ENCODE assay signal across 8 mouse cellular contexts in the genomic region with DNA sequence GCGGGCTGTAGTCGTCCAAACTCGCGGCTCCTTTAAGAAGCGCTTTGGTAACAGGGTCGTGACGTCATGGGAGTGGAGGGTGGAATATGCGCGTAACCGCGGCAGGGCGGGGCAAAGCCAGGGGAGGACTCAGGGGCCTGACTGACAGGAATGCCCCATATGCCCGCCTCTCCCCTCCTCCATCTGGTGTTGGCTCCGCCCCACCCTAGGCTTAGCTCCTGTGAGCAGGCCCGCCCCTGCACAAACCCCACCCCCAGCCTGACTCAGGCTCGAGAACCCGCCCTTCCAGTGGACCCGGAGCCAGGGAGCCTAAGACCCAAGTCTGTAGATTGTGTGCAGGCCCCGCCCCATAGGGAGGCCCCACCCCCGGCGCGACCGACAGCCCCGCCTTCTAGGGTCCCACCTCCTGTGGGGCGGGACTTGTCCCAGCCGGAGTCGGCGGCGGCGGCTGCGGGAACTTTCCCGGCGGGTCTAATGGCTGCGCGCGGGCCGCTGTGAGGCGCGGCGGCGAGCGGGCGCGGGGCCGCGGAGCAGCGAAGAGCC. TPM values are rescaled to one million over a fixed set of nuclear protein-coding genes. Genes with fewer than 3 reads are reported as not detected.
DNase-seq lines count a peak whose midpoint lies in the region; ATAC-seq lines count a peak whose summit lies in the region.

A gene (plus strand): TSS at position 440 of the 543 bp plus-strand sequence.

- no peaks in the 10 kb centered on the region for H3K36me3 ChIP-seq in heart, embryonic 13.5 days
- no peaks in the 10 kb centered on the region for H3K36me3 ChIP-seq in liver, embryonic 12.5 days
- H3K36me3 ChIP-seq in stomach, embryonic 15.5 days = no peaks in the 10 kb centered on the region

- WGBS in heart, embryonic 13.5 days = under 1% methylated on average over 21 of the region's 47 CpGs
- WGBS in liver, embryonic 12.5 days (ENCODE audit: insufficient replicate concordance) = under 1% methylated on average over 44 of the region's 47 CpGs
- WGBS in stomach, embryonic 15.5 days = under 1% methylated on average over 46 of the region's 47 CpGs

- peak; percentile 94 for ATAC-seq in heart, embryonic 13.5 days (ENCODE audit: extremely low read depth, insufficient number of reproducible peaks, low FRiP score, low TSS enrichment)
- peak; percentile 96 for ATAC-seq in liver, embryonic 12.5 days
- peak; percentile 97 for ATAC-seq in stomach, embryonic 15.5 days (ENCODE audit: insufficient read depth, low FRiP score, low read depth)

- peak; percentile 100 for DNase-seq in CD4-positive, CD25-positive, alpha-beta regulatory T cell, adult 2 months (ENCODE audit: low read depth, low spot score)
- DNase-seq in fat pad, adult 2 months (ENCODE audit: extremely low read depth, low read depth, low spot score) = peak; percentile 93
- peak; percentile 99 for DNase-seq in kidney, postnatal 10 days
- DNase-seq in natural killer cell, adult 2 months (ENCODE audit: low spot score in 2 of 2) = peak; percentile 98 to 99

- H3K27me3 ChIP-seq in heart, embryonic 13.5 days (replicated peaks) = no peaks in the 10 kb centered on the region
- H3K27me3 ChIP-seq in liver, embryonic 12.5 days (replicated peaks) = no peaks in the 10 kb centered on the region
- H3K27me3 ChIP-seq in stomach, embryonic 15.5 days (replicated peaks) = no peaks in the 10 kb centered on the region

- H3K4me3 ChIP-seq in brown adipose tissue, adult 24 weeks (ENCODE audit: insufficient read depth, low read depth, low read length) = peak within 1 kb of the TSS; percentile 74
- peak within 1 kb of the TSS; percentile 88 for H3K4me3 ChIP-seq in heart, embryonic 13.5 days
- peak within 1 kb of the TSS; percentile 85 for H3K4me3 ChIP-seq in liver, embryonic 12.5 days
- H3K4me3 ChIP-seq in stomach, embryonic 15.5 days (replicated peaks) = peak within 1 kb of the TSS; percentile 91

- H3K4me2 ChIP-seq in heart, embryonic 13.5 days = peak within 1 kb of the TSS; percentile 80
- peak within 1 kb of the TSS; percentile 100 for H3K4me2 ChIP-seq in liver, embryonic 12.5 days
- H3K4me2 ChIP-seq in stomach, embryonic 15.5 days = peak within 1 kb of the TSS; percentile 83

- no peaks in the 10 kb centered on the region for H3K9me3 ChIP-seq in heart, embryonic 13.5 days
- H3K9me3 ChIP-seq in liver, embryonic 12.5 days (replicated peaks) = no peaks in the 10 kb centered on the region
- H3K9me3 ChIP-seq in stomach, embryonic 15.5 days = no peaks in the 10 kb centered on the region

- peak within 1 kb of the TSS; percentile 89 for H3K27ac ChIP-seq in brown adipose tissue, adult 24 weeks (replicated peaks; ENCODE audit: low read depth, low read length)
- peak within 1 kb of the TSS; percentile 90 for H3K27ac ChIP-seq in heart, embryonic 13.5 days (replicated peaks)
- peak within 1 kb of the TSS; percentile 73 for H3K27ac ChIP-seq in liver, embryonic 12.5 days
- H3K27ac ChIP-seq in stomach, embryonic 15.5 days = peak within 1 kb of the TSS; percentile 85

- peaks cover 30% of the 10 kb centered on the region for H3K4me1 ChIP-seq in brown adipose tissue, adult 24 weeks (ENCODE audit: control insufficient read depth, insufficient read depth, insufficient read length, low read length)
- H3K4me1 ChIP-seq in heart, embryonic 13.5 days = peaks cover 72% of the 10 kb centered on the region
- peaks cover 37% of the 10 kb centered on the region for H3K4me1 ChIP-seq in liver, embryonic 12.5 days
- H3K4me1 ChIP-seq in stomach, embryonic 15.5 days = peaks cover 41% of the 10 kb centered on the region

- peak within 1 kb of the TSS; percentile 100 for H3K9ac ChIP-seq in heart, embryonic 13.5 days
- H3K9ac ChIP-seq in liver, embryonic 12.5 days = peak within 1 kb of the TSS; percentile 95
- H3K9ac ChIP-seq in stomach, embryonic 15.5 days = peak within 1 kb of the TSS; percentile 95

RNA-seq across cellular contexts. Expression of the gene that starts here (rescaled TPM):
- 31.6 and 42.3 TPM in 2 replicates for polyA plus RNA-seq in brown adipose tissue, adult 24 weeks (2012; ENCODE audit: insufficient read depth, insufficient read length, missing spikeins)
- polyA plus RNA-seq in heart, embryonic 13.5 days (2015; fragmentation: Nextera tagmentation; extraction: Ambion mirVana) = 58.4 and 58.5 TPM in 2 replicates
- polyA plus RNA-seq in liver, embryonic 12.5 days (2016; fragmentation: Nextera tagmentation; extraction: Ambion mirVana) = 10.1 and 11.0 TPM in 2 replicates
- polyA plus RNA-seq in stomach, embryonic 15.5 days (2015; fragmentation: Nextera tagmentation; extraction: Ambion mirVana) = 35.0 and 35.7 TPM in 2 replicates

Comparison
In these comparisons a context has a peak if more than half of its experiments do, and no peak if none do; other contexts are left out.
1. Peak in every context shown above with its lines: DNase-seq, ATAC-seq, H3K4me3 ChIP-seq and H3K27ac ChIP-seq.